Mouse (Mus musculus): Measurements from ENCODE around the gene Oxnad1. TPM values are rescaled to one million over a fixed set of nuclear protein-coding genes. Genes with fewer than 3 reads are reported as not detected.
A peak's percentile ranks its signal among the peaks of the same experiment; 100 is the strongest.

The Oxnad1 gene
- 10 to 100 TPM; 53.0 to 54.7 TPM for total RNA-seq (2021)
- long read RNA-seq, experiment 1, transcript Oxnad1-201 (8 exons, 2,376 nt) = major isoform, 16 of 29 reads
- long read RNA-seq, experiment 1, partial matches to known transcripts = 1 of 29 reads
- long read RNA-seq, experiment 1, other reads (novel, unspliced or antisense) = 12 of 29 reads
- long read RNA-seq, experiment 2, transcript Oxnad1-201 (8 exons, 2,376 nt) = major isoform, 9 of 18 reads
- long read RNA-seq, experiment 2, partial matches to known transcripts = 0 of 18 reads
- long read RNA-seq, experiment 2, other reads (novel, unspliced or antisense) = 9 of 18 reads

DNA sequence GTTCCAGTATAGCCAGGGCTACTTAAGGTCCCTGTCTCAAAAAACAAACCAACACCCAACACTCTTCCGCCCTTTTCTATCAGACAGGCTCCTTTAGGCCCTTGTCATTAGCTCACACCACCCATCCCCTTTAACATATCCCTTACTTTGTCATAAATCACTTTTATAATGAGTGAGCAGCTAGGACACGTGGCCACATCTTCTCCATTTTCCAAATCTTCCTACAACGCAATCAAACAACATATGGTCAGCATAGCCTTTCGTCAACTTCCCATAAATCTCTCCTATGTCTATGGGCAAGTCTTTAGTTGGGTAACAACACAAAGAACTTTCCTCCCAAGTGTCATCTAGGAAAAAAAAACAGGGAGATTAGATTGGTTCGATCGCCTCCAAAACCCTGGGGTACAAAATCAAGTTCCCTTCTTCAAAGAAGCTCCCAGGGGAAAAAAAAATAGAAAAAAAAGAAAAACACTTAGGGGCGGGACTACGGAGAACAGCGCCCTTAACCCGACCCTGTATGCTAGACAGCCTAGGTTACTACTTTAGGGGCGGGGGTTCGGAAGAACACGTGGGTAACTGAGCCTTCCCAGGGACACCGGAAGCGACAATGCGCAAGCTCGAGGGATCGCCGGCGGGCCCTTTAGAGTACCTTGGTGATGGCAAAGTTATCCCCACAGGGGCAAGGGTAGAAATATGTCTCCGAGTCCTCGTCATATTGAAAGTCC is at the start of gene Oxnad1:
Gene Oxnad1 (plus strand): TSS at position 614 of the 725 bp plus-strand sequence.
- DNase-seq = no peak

DNA sequence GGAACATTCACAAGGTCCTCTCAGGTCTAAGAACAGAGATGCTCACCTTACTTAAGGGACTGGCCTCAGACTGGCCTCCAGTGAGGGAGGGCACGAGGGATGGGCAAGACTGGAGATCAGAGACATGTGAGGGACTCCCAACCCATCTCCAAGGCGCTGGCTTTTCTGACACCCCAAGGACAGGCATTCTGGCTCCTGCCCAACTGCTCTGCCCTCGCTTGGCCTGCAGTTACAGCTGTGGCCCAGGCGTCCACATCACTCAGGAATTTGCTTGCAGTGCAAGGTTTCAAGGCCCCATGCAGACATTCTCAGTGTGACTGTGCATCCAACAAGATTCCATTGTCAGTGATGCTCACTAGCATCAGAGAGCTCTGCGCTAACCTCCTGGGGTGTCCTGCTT is 48.7 kb upstream of the Oxnad1 start:
- no peak for DNase-seq

DNA sequence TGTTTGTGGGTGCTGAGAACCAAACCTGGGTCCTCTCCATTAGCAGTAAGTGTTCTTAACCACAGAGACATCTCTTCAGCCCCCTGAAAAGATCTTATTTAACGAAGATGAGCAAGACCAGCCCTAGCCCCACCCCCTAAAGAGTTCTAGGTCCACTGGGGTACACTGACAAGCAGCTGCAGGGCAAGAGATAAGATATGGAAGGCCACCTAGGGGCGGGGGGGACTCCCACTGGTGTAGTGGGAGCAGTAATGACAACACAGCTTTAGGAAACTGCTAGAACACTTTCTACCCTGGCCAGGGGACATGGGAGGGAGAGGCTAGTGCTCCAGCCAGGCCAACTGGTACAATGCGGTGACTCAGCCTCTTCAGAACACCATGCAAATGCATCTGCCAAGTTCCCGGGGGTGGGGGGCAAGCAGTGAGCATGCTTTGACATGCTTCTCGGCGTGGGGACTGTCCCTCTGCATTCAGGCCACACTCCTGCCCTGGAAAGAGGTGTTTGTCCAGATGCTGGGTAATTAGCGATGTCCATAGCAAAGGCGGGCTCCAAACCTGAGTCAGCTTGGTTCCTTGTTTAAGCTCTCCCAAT is 47.4 kb upstream of the Oxnad1 start:
- peak in 1 of 2 experiments; percentile 54 for DNase-seq

DNA sequence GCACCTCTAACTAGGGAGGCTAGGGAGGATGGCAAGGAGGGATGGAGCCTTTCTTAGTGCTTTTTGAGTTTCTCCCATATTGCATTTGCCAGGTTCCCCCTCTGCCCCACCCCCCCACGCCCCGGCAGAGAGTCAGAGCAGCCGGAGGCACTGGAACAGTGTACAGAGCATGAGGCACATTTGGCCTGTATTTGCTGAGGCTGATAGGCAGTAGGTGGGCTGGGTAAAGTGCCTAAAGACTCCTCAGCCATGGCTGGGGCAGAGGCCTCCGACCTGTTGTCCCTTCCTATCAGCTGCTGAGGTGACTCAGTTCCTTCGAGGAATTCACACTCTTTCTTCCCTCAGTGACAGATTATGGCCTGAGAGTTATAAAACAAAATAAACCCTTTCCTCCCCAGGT is 43.1 kb upstream of the Oxnad1 start:
- no peak for DNase-seq

DNA sequence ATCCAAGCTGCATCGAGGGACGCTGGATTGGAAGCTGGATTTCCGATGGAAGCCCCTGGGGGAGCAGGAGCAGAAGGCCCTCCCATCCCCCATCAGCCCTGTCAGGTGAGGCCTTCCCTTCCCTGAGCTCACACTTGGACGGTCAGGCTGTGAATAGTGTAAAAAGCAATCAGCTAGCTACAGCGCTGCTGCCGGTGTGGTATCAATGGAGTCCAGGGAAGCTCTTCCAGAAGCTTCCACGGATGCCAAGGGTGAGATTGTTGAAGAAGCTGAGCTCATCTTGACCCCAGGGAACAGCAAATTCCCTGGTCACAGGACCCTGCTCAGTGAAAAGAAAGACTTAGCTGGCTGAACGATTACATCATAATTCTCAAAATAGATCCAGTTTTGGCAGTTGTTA is 38.8 kb upstream of the Oxnad1 start:
- DNase-seq = peak; percentile 38 to 40

DNA sequence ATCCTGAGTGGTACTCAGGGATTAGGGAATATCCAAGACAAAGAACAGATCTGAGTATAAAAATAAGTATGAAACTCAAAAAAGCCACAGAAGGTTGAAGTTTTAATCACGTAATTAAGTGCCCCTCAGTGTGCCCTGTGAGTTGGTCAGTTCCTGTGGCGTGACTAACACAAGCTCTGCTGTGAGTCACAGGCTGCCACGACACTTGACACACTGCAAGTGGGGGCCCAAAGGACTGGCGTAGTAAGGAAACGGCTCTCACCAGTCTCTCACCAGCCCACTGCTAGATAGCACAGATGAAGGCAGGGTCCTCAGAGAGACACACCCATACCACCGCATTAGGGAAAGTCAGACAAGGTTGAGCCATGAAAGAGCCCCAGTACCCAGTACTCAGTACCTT is 35.0 kb upstream of the Oxnad1 start:
- no peak for DNase-seq

DNA sequence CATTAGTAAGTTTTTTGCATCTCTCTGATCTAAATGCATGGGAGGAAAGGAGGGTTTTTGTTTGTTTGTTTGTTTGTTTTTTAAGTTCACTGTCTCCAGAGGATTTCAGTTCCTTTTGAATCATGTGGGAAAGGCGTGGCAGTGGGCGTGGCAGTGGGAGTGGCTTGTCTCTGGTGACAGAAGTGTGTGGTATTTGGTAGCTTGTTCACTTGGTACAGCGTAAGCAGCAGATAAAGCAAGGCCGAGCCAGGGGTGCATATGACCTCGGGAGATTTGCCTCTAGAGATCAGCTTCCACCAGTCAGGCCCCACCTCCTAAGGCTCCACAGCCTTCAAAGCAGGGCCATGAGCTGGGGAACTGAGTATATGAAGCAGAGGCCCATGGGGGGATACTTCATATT is 31.3 kb upstream of the Oxnad1 start:
- no peak for DNase-seq

DNA sequence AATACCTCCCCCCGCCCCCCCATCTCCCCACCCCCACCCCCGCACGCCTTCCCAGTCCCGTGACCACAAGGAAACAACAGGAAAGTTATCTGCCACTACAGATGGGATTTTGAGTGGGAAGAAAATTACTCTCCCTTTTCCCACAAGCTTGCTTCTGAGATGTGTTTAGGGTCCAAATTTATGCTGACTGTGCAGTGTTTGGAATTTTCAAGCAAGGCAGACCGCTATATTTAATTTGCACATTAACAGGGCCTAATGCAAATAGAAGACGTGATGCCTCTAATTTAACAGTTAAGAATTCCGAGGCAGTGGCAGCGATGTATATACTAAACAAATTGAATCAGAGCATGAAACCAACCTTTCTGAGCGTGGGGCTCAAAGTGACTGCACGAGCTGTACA is 30.4 kb upstream of the Oxnad1 start:
- no peak for DNase-seq

DNA sequence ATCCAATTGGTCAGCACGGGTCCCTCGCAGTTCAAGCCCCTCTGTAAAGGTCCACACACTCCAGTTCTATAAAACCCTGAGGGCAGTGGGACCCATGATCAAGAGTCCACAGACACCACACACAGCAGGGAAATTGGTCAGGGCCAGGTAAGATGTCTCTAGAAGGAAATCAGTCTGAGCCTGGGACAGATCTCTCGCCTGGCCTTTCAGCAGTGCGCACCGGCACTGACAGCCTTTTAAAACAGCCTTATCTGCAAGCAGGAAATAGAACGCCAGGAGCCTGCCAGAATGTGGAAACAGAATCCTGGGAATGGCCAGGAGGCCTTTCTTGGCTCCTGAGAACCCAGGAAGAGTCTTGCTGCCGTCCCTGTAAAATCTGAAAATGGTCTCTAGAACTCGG is 29.4 kb upstream of the Oxnad1 start:
- DNase-seq = peak; percentile 57 to 64

DNA sequence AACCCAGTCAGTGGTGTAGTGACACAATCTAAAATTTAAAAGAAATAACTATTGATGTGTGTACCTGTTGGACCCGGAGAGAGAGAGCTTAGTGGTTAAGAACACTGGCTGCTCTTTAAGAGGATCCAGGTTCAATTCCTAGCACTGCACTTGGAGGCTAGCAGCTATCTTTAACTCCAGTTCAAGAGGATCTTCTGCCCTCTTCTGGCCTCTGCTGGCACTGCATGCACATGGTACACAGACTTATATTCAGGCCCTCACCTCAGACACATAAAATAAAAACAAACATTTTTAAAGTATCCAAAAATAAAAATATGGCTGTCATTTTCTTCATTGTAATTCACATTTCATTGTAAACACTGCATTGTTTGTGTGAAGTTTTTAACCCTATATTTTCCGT is 28.5 kb upstream of the Oxnad1 start:
- peak in 1 of 2 experiments; percentile 72 for DNase-seq

DNA sequence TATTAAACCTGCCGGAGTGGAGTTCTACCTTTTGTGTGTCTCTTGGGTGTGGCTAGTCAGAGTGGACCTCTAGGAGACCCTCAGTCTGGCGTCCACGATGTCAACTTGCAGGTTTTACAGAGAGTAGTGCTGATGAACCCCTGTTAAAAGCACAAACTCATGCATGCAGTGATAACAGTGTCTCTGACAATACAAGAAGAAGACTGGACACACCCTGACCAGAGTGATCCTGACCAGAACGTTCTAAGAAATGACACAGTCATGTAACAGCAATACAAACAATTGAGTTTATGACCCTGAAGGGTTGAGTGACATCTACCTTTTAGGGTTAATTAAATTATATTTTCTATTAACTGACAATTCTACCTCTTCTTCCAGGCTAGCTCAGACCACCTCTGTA is 27.5 kb upstream of the Oxnad1 start:
- no peak for DNase-seq

DNA sequence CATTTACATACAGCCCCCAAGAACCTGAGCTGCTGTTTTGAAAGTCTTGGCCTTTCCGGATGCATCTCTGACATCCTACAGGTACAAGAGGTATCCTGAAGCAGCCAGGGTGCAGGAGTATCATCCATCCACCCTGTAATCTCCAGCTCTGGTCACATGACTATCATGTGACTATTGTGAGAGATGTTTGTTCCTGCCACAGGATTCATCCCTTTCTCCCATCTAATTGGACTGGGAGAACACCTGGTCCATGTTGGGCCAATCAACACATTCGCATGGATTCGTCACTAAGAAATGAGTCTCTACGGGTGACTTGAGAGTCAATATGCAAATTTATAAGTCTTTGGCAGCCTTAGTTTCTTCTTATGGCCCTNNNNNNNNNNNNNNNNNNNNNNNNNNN is 23.8 kb upstream of the Oxnad1 start:
- DNase-seq = no peak

DNA sequence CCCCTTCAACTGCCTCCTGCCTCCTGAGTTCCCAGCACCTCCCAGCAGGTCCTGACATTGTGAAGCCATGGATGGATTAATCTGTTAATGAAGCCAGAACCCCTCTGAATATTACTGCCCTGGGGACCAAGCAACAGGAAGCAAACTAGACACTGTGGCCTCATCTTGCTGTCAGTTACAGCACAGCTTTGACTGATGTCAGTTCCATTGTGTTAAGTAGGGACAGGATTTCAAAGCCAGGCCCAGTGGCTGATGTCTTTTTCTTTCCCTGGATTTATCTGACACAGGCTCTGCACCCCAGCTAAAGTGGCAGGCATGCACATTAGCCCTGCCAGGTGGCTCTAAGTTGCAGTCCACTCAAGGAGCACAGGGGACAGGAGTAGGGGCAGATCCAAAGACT is 12.4 kb upstream of the Oxnad1 start:
- peak in 1 of 2 experiments; percentile 24 for DNase-seq

DNA sequence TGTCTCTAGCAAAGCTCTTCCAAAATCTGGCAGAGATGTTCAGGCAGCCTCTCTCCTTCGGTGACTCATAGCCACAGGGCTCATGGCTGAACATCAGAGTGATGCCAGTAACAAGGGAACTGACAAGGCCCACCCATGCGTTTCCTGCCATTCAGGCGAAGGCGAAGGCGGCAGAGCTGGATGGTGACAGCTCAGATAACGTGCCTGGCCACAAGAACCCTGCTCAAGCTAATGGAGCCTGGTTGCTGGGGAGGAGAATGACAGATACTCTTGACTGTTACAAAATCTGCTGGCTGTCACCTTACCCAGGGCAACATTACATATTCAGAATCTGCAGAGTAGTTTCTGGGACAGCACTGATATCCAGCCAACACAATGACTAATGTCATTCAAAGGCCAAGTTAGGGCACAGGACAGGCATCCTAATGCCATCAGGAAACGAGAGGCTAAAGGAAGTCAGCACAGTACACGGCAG is 11.9 kb upstream of the Oxnad1 start:
- peak; percentile 73 to 86 for DNase-seq

DNA sequence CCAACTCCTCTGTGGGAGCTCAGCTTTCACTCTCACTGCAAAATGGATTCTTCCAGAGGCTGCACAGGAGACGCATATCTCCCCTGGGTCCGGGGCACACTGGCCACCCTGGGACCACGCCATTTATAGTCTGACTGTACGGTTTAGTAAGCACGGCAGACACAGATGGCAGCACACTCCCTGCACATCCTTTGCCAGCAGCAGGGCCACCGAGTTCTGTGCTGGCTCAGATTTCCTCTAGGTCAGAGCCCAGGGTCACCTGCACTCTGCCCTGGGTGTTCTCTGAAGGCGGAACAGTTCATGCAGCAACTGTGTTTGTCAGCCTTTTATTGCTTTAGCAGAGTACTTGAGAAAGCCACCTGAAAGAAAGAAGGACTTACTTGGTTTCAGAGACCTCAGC is 11.3 kb upstream of the Oxnad1 start:
- no peak for DNase-seq

DNA sequence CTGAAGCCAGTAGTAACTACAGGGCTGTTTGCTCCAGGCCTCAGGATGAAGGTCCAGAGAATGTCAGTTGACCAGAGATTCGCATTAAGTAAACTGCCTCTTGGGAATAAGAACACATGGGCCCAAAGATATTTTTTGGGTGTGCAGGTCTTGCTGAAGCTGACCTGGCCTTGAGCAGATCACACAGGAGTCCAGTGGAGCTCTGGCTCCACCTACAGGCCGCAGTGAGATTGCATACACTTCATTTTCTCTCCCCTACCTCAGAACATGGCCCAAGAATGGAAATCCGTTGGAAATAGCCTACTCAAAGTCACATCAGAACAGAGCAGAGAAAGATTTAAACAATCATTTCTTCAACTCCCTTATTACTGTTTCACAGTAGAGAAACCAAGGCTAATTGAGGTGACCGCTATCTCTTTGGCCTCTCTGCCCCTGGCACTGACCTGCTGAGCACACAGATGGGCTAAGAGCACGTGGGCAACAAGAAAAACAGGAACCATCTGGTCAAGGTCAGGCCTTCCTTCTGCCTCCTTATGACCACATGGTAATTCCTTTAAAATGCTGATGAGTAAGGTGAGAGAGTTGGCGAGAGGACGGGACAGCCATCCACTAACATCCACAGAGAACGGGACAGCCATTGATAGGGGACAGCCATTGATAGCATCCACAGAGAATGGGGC is 8.1 kb upstream of the Oxnad1 start:
- peak; percentile 61 to 90 for DNase-seq

DNA sequence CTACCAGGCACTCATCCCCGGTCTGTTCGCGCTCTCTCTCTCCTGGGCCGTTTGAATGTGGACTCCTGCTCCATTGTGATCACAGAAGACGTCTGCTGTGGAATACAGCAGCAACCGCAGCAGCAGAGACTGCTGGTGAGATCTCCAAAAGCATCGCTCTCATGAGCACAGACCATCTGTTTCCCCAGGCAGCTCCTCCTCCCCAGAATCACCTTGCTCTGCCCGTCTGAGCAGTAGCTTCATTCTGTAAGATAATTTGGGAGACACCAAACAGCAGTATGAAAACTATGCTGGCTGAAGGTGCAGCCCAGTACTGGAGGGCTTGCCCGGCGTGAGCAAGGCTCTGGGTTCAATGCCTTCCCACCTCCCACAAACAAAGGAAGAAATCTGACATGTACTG is 4.1 kb upstream of the Oxnad1 start:
- no peak for DNase-seq

DNA sequence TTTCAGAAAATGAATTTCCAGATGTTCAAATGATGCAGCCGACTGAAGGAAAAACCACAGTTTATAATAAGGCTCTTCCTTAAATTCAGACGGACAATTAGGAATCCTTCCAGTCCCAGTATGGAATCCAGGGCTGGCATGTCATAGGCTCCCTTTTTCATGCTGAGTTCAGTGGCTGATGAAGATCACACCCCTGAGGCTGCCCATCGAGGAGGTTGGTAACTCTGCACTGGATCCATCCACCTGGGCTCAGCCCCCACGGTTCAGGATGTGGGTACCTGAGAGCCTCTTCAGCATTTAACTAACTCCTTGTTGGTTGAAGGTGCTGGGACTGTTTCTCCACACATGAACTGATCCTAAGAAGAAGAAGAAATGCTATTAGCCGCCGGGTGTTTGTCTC is 2.3 kb upstream of the Oxnad1 start:
- DNase-seq = no peak

DNA sequence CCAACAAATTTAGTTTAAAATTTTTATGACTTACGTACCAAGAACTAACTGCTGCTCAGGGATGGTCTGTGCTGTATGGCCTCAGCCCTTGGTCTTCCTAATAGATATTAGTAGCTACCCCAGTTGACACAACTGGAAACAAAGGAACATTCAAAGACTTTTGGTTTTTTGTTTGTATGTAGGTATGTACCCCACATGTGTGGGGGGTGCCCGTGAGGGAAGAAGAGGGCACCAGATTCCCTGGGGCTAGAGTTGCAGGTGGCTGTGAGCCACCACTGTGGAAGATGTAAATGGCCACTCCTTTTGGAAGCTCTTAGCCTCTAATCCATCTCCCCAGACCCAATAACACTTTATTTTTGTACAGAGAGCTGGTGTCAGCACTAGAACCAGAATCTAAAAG is 1.7 kb upstream of the Oxnad1 start:
- no peak for DNase-seq

DNA sequence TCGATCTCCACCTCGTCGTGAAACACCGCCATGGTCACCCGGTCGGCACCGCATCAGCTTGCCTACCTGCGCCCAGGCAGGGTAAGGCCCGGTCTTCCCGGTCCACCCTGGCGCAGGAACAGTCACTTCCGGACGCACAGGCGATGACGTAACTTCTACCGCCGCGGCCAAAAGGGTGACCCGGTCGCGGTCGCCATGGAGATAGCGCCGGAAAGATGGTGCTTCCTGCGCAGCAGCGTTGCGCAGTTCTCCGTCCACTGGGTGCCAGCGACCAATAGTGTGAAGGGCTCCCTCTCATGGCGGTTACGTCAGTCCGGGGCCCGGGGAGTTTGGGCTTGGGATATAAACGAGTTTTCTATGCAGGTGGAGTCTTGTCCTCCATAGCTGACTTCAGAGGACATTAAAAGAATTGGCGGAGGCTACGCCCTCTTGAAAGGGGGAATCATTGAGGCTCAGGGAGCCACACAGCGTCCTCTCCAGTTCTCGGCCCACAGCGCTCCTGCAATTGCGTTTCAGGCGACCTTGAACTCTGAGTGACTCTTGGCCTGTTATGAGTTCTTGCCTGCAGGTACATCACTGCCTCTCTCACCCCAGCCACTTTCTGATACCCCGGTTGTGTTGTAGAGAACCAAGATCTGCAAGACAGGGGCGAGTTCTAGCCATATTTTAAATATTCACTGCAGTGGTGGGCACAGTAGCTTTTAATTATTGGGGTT is 470 bp downstream of the Oxnad1 start, which contains the start of gene Dph3:
Gene Dph3 (minus strand): TSS at position 244 of the 716 bp plus-strand sequence.
- DNase-seq = peak; percentile 99

DNA sequence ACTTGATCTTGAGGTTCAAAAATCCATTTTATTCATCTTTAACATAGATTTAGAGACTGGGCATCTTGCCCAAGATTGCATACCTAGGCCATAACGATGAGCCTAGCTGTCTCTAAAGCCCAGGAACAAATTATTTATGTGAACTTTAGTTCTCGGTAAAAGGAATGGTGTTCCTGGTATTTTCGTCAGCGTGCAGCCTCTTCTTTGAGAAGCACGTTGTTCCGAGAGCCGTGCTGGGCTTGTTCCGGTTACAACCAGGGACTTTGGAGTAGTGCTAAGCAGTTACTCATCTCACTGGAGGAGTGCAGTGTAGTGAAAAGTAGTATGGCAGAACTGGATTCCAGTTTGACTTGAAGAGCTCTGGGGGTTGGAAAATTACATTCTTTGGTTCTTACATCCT is 1.1 kb downstream of the Oxnad1 start:
- no peak for DNase-seq

All from heart, adult 18-20 months (tissue).